Mouse (Mus musculus) ES-Bruce4 (cell line): ENCODE data around the gene Trmo.

Source experiments
- CTCF ChIP-seq: IDR thresholded peaks from one replicate; pipeline ENCODE4 v1.8.1; 2011; ENCODE audit warnings: low read depth, low read length
- EP300 ChIP-seq: IDR thresholded peaks from 2 replicates; pipeline ENCODE4 v1.6.1; 2011; ENCODE audit warnings: low read depth, low read length; ENCODE audit not compliant: insufficient read depth
- POLR2A ChIP-seq: IDR thresholded peaks from one replicate; pipeline ENCODE4 v1.8.1; 2011; ENCODE audit warnings: low read length; ENCODE audit not compliant: insufficient read depth

GRCm38 (mm10) chr4:46344288-46344687 is 44.9 kb downstream of the Trmo start:
- peak; percentile 9 for TF ChIP-seq CTCF
- no peak for TF ChIP-seq EP300
- no peak for TF ChIP-seq POLR2A
